Mouse (Mus musculus) thymus, adult 2 months (tissue): Measurements from ENCODE around the gene Gm49366.

Experiments
- CTCF ChIP-seq: fragments of 200-500 bp; IDR thresholded peaks from 2 replicates; pipeline ENCODE4 v1.5.1; 2012; ENCODE audit warnings: mild to moderate bottlenecking, control low read depth, low read length, moderate library complexity, borderline replicate concordance; ENCODE audit not compliant: control insufficient read depth, poor library complexity, insufficient read depth; ENCODE audit errors: extremely low read depth
- POLR2A ChIP-seq: fragments of 200-500 bp; IDR thresholded peaks from 2 replicates; pipeline ENCODE4 v1.6.1; 2012; ENCODE audit warnings: mild to moderate bottlenecking, low read length, control low read depth, moderate library complexity; ENCODE audit not compliant: control insufficient read depth, poor library complexity, insufficient read depth; ENCODE audit errors: extremely low read depth

DNA sequence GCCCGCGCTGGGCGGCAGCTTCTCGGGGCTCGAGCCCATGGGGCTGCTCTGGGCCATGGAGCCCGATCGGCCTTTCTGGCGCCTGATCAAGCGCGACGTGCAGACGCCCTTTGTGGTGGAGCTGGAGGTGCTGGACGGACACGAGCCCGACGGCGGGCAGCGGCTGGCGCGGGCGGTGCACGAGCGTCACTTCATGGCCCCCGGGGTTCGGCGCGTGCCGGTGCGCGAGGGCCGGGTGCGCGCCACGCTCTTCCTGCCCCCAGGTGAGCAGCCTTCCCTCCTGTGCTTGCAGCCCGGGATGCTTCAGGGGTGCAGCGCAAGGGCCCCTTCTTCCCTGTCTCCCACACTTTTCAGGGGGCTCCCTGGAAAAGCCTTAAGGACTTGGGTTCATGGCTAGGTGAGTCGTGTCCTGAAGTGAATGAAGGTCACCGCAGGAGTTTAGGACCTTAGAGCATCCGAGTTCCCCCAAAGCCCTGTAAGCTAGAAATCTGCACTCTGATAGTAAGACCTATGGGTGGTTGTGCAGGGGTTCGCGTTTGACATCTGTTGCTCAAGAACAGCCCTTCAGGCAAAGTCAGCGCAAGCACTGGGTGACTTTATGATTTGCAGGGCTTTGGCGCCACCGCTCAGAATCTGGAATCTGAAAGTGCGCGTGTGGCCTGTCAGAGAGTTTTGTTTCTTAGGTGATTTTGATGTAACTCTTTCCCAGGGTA, 15.1 kb downstream of the Gm49366 start:
- TF ChIP-seq POLR2A: no peak
- no peak for TF ChIP-seq CTCF
